16 mouse cellular contexts compared by ENCODE assay signal in genomic region chr10:42856574-42856973, GRCm38 (mm10).
"Had no signal": no experiment of that assay in that cellular context is flagged by ENCODE, and none has a peak within 500 bp of the region (broad histone marks: within the 10 kb centered on the region; RNA-seq: fewer than 3 reads in every experiment).

No protein-coding gene starts in this region.

- H3K36me3 ChIP-seq: neural tube, embryonic 12.5 days; neural tube, embryonic 13.5 days; neural tube, embryonic 15.5 days; stomach, embryonic 15.5 days had no signal

- DNase-seq: retina, postnatal 1 day; right cerebral cortex, adult 18-20 months; right cerebral cortex, postnatal 14 days; right cerebral cortex, postnatal 25 days; right cerebral cortex, postnatal 4 days; spleen, adult 18-20 months; thymus, adult 18-20 months; thymus, adult 2 months; thymus, postnatal 14 days; thymus, postnatal 25 days; thymus, postnatal 36 days; thymus, postnatal 4 days had no signal

- H3K27me3 ChIP-seq: neural tube, embryonic 12.5 days; neural tube, embryonic 15.5 days; stomach, embryonic 15.5 days had no signal

- H3K9ac ChIP-seq: neural tube, embryonic 12.5 days; neural tube, embryonic 13.5 days; neural tube, embryonic 15.5 days; stomach, embryonic 15.5 days had no signal

- H3K4me2 ChIP-seq: neural tube, embryonic 12.5 days; neural tube, embryonic 13.5 days; neural tube, embryonic 15.5 days; stomach, embryonic 15.5 days had no signal

- H3K4me3 ChIP-seq: neural tube, embryonic 12.5 days; neural tube, embryonic 13.5 days; neural tube, embryonic 15.5 days; stomach, embryonic 15.5 days had no signal

- H3K9me3 ChIP-seq: neural tube, embryonic 12.5 days; neural tube, embryonic 15.5 days; stomach, embryonic 15.5 days had no signal

- H3K27ac ChIP-seq: neural tube, embryonic 12.5 days; neural tube, embryonic 13.5 days; neural tube, embryonic 15.5 days had no signal
